Mouse (Mus musculus) midbrain, embryonic 11.5 days (tissue): ENCODE results near the gene Gm17617. TPM values are rescaled to one million over a fixed set of nuclear protein-coding genes. Genes with fewer than 3 reads are reported as not detected.
"Not testable (repeated sequence)": the region's sequence is repeated elsewhere in the genome, so short reads cannot be mapped to it uniquely, and the experiment has no call there.

Source experiments
- ATAC-seq: fragments of 200-750 bp; cut with Nextera tagmentation; 2 replicates; pipeline ENCODE4 v1.8.0; 2017; ENCODE audit warnings: moderate TSS enrichment, moderate library complexity; ENCODE audit not compliant: low FRiP score
- DNase-seq: peaks from one replicate; pipeline ENCODE4 v3.0.0; 2015; ENCODE audit warnings: low spot score; ENCODE audit errors: missing footprints
- H3K27ac ChIP-seq: fragments of 300-500 bp; sonication (generic); 2 replicates; pipeline ENCODE4 v1.5.1; 2014; ENCODE audit warnings: low read depth, low read length
- H3K27me3 ChIP-seq: fragments of 300-500 bp; sonication (generic); 2 replicates; pipeline ENCODE4 v1.6.1; 2014; ENCODE audit warnings: mild to moderate bottlenecking, low read length, moderate library complexity, mixed read lengths; ENCODE audit not compliant: control insufficient read depth, insufficient read depth
- H3K36me3 ChIP-seq: fragments of 300-500 bp; sonication (generic); 2 replicates; pipeline ENCODE4 v1.6.1; 2014; ENCODE audit warnings: mild to moderate bottlenecking, low read length, moderate library complexity, mixed read lengths; ENCODE audit not compliant: control insufficient read depth, insufficient read depth
- H3K4me1 ChIP-seq: fragments of 300-500 bp; sonication (generic); 2 replicates; pipeline ENCODE4 v1.6.1; 2014; ENCODE audit warnings: low read length; ENCODE audit not compliant: control insufficient read depth, insufficient read depth
- H3K4me2 ChIP-seq: fragments of 300-500 bp; sonication (generic); 2 replicates; pipeline ENCODE4 v1.6.1; 2014; ENCODE audit warnings: mild to moderate bottlenecking, moderate library complexity
- H3K4me3 ChIP-seq: fragments of 300-500 bp; sonication (generic); 2 replicates; pipeline ENCODE4 v1.5.1; 2014; ENCODE audit warnings: low read depth, low read length
- H3K9ac ChIP-seq: fragments of 300-500 bp; sonication (generic); 2 replicates; pipeline ENCODE4 v1.6.1; 2014; ENCODE audit warnings: low read length
- H3K9me3 ChIP-seq: fragments of 300-500 bp; sonication (generic); 2 replicates; pipeline ENCODE4 v1.6.1; 2016; ENCODE audit warnings: low read length; ENCODE audit not compliant: control insufficient read depth
- WGBS: fragments of 180-500 bp; shearing (Covaris S2); extraction: QIAGEN DNeasy Blood & Tissue Kit; methylation state at CpG from one replicate; pipeline ENCODE4 v1.1.7; 2014; 5-methylcytosine and 5-hydroxymethylcytosine counted together
- polyA plus RNA-seq: library from polyadenylated mRNA; unstranded; fragments of >200 nt; fragmentation: Nextera tagmentation; extraction: Ambion mirVana; gene quantifications from 2 replicates; pipeline ENCODE4 v1.2.1, GENCODE M21; 2014

Gm17617 gene
- polyA plus RNA-seq, 1 experiment from 2014 or later, result not detected

DNA sequence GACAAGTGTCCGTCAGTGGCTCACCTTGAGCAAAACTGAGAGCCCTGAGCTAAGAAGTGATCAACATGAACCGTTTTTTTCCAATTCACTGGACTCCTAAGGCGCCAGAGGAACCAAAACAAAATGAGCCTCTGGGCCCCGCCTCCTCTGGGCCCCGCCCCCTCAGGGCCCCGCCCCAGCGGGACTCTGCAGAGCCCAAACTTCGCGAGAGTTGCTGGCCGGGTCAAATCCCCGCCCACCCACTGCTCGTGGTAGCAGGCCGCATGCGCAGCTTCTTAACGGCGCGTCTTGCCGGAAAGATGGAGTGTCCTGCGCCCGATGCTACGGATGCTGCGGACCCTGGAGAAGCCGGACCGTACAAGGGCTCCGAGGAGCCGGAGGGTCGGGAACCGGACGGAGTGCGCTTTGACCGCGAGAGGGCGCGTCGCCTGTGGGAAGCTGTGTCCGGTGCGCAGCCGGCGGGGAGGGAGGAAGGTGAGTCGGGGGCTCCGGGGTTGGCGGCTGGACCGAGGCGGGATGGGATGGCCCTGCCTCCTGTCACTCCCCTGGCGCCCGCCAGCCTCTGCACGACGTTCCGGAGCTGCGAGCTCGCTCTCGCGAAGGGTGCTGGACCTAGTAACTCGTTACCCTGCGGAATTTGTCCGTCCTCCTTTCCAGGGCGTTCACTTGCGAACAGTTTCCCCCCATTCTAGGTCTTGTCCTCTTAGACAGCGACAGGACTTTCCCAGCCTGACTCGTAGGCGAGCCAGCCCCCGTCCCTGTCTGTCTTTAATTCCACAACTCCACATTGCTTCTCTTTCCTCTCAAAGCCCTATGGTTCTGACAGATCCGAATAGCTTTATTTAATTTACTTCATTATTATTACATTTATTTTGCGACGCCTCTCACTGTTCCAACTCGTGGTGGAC, 28.0 kb downstream of the Gm17617 start, which contains the start of gene Zfp346:
Gene Zfp346 (plus strand): TSS at position 267 of the 908 bp plus-strand sequence.
- H3K27ac ChIP-seq, result peak within 1 kb of the TSS; percentile 80
- peak within 1 kb of the TSS; percentile 93 for H3K9ac ChIP-seq
- no peaks in the 10 kb centered on the region for H3K27me3 ChIP-seq
- H3K4me2 ChIP-seq, result peak within 1 kb of the TSS; percentile 67
- H3K4me3 ChIP-seq, result peak within 1 kb of the TSS; percentile 76
- no peaks in the 10 kb centered on the region for H3K9me3 ChIP-seq
- under 1% methylated on average over 63 of the region's 66 CpGs for WGBS
- DNase-seq, result peak; percentile 99
- peaks cover 7% of the 10 kb centered on the region for H3K4me1 ChIP-seq
- H3K36me3 ChIP-seq, result no peaks in the 10 kb centered on the region; the same call in 1 of the 2 replicates
- ATAC-seq, result peak; percentile 92

GRCm38 (mm10) chr13:55103351-55103750, 30.0 kb downstream of the Gm17617 start:
- no peak for ATAC-seq
- Histone ChIP-seq H3K9ac (no peak overlapping the region), H3K4me1 (peaks cover 13% of the 10 kb centered on the region), H3K27ac (no peak overlapping the region), H3K4me2 (no peak overlapping the region), H3K4me3 (no peak overlapping the region), H3K9me3 (no peaks in the 10 kb centered on the region), H3K27me3 (no peaks in the 10 kb centered on the region), H3K36me3 (no peaks in the 10 kb centered on the region; the same call in 1 of the 2 replicates)
- WGBS, result 72% methylated on average over 2 of the region's 2 CpGs
- no peak for DNase-seq

DNA sequence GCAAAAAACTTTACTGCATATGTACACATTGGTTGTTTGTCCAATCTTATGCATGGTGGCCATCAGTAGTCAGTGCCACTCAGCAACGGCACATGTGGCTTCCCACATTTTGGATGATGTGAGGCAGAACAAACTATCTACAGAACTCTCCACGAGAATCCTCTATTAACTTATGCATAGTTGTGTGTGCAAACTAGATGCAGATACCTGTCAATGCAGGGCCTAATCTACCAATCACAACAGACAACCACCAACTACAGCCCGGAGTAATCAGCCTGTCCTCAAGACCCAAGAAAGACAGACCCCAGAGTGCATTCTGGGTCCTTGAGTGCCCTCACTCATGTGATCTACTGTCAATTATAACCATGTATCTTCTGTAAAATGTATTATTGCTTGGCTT, 31.0 kb downstream of the Gm17617 start:
- Histone ChIP-seq H3K36me3 (no peaks in the 10 kb centered on the region), H3K4me3 (no peak overlapping the region), H3K9me3 (no peaks in the 10 kb centered on the region), H3K9ac (no peak overlapping the region), H3K4me1 (peaks cover 13% of the 10 kb centered on the region), H3K27me3 (no peaks in the 10 kb centered on the region), H3K27ac (no peak overlapping the region), H3K4me2 (no peak overlapping the region)
- ATAC-seq (no peak), DNase-seq (no peak)
- WGBS, result 92% methylated on average over 3 of the region's 3 CpGs

DNA sequence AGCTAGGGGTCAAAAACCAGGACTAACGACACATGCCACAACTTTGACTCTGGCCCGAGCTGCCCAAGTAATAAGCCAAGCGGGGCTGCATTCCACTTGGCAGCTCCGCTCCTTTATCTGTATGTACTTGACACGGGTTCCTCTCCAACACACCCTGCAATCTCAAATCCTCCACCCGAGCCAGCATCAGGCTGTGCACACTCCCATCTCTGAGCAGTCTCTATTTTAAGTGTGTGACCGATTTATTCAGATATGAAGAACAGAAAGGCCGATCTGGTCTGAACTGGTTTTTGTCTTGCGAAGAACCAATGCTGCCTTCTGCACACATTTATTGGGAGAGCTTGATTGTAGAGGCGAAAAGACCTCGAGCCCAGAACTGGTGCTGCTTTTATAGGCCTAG, 31.7 kb downstream of the Gm17617 start:
- Histone ChIP-seq H3K4me2 (no peak overlapping the region), H3K4me1 (peaks cover 13% of the 10 kb centered on the region), H3K36me3 (no peaks in the 10 kb centered on the region), H3K4me3 (no peak overlapping the region), H3K9ac (no peak overlapping the region), H3K27me3 (no peaks in the 10 kb centered on the region), H3K27ac (no peak overlapping the region), H3K9me3 (no peaks in the 10 kb centered on the region)
- ATAC-seq (no peak), DNase-seq (no peak)
- WGBS, result 94% methylated on average over 11 of the region's 11 CpGs

GRCm38 (mm10) chr13:55099726-55100478, 33.4 kb downstream of the Gm17617 start, which contains the start of gene Uimc1:
Uimc1 (minus strand) TSS chr13:55100300.
- ATAC-seq, result peak; percentile 92
- under 1% methylated on average over 66 of the region's 81 CpGs for WGBS
- peak; percentile 98 for DNase-seq
- H3K27ac ChIP-seq, result peak within 1 kb of the TSS; percentile 78
- peak within 1 kb of the TSS; percentile 47 for H3K4me2 ChIP-seq
- H3K36me3 ChIP-seq, result no peaks in the 10 kb centered on the region
- H3K9me3 ChIP-seq, result no peaks in the 10 kb centered on the region
- peak within 1 kb of the TSS; percentile 95 for H3K9ac ChIP-seq
- H3K27me3 ChIP-seq, result no peaks in the 10 kb centered on the region
- peak within 1 kb of the TSS; percentile 83 for H3K4me3 ChIP-seq
- peaks cover 7% of the 10 kb centered on the region for H3K4me1 ChIP-seq

DNA sequence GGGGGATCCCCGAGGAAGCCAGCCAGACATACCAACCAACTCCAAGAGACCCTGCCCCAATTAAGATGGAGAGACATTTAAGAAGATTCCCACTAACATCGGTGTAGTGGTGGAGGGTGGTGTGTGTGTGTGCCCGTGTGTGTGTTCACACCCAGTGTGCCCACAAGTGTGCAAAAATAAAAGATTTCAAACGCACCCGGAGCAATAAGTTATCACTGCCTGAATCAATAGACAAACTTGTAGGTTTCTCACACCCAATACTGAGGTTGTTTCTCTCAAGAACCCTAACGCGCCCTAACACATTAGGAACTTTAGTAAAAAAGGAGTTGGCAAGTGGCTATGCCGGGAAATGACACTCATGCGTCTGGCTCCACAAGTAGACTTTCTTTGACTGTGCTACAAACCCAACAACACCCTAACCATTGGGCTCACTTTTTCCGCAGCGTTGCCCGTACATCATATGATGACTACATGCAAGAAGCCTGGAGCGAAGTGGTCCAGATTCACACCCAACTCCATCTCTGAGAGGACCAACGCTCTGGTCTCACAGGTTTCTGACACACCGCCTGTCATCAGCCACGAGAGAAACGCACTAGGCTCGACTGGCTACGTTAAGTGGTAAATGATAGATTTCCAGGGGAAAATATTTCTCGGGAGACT, 34.2 kb downstream of the Gm17617 start:
- peak overlapping the region; percentile 95 for H3K9ac ChIP-seq
- H3K27me3 ChIP-seq, result no peaks in the 10 kb centered on the region
- H3K4me3 ChIP-seq, result peak overlapping the region; percentile 83
- no peak overlapping the region for H3K27ac ChIP-seq
- DNase-seq, result peak; percentile 87
- peaks cover 7% of the 10 kb centered on the region for H3K4me1 ChIP-seq
- H3K36me3 ChIP-seq, result no peaks in the 10 kb centered on the region
- H3K9me3 ChIP-seq, result no peaks in the 10 kb centered on the region
- peak; percentile 31; the same call in 1 of the 2 replicates for ATAC-seq
- WGBS, result 41% methylated on average over 20 of the region's 20 CpGs
- H3K4me2 ChIP-seq, result peak overlapping the region; percentile 47

DNA sequence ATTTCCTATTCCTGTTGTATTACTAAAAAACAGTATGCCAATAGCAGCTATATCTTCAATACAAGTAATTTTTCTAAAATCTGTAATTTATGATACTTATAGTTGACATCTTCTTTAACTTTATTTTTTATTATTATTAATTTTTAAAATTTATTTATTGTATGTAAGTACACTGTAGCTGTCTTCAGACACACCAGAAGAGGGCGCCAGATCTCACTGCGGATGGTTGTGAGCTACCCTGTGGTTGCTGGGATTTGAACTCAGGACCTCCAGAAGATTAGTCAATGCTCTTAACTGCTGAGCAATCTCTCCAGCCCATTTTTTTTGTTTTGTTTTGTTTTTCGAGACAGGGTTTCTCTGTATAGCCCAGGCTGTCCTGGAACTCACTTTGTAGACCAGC, 35.5 kb downstream of the Gm17617 start:
- not testable (repeated sequence) for ATAC-seq, H3K9ac ChIP-seq, H3K27me3 ChIP-seq, H3K9me3 ChIP-seq, H3K4me3 ChIP-seq, H3K27ac ChIP-seq, DNase-seq, H3K4me2 ChIP-seq, H3K36me3 ChIP-seq, H3K4me1 ChIP-seq
- WGBS, result 86% methylated on average over 3 of the region's 3 CpGs

DNA sequence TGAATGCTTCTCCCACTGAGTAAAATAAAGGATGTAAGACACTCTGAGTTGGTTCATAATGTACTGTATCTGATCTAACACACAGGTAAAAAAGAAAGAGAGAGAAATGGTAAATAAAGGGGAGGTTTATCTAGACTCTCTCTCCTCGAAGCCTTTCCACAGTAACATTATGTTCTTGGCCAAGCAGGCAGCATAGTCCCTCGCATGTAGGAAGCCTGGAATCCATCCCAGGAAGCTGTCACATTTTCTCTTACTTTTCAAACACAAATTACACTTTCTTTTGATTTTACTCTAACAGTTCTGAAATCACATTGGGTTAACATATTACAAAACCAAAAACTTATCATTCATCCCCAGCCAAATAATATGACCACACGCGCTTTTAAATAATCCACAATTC, 40.8 kb downstream of the Gm17617 start:
- H3K4me2 ChIP-seq, result no peak overlapping the region
- H3K9me3 ChIP-seq, result no peaks in the 10 kb centered on the region
- no peak overlapping the region for H3K9ac ChIP-seq
- 95% methylated on average over 4 of the region's 4 CpGs for WGBS
- no peak overlapping the region for H3K27ac ChIP-seq
- H3K4me3 ChIP-seq, result no peak overlapping the region
- DNase-seq (no peak), ATAC-seq (no peak)
- no peaks in the 10 kb centered on the region for H3K4me1 ChIP-seq
- peaks cover 2% of the 10 kb centered on the region for H3K36me3 ChIP-seq
- no peaks in the 10 kb centered on the region for H3K27me3 ChIP-seq
